Mouse (Mus musculus): ENCODE data around the gene Ace.

GRCm38 (mm10) chr11:105928171-105928570, 39.6 kb upstream of the Ace start:
- TF ChIP-seq CTCF (IDR thresholded peaks at IDR 0.05; ENCODE audit: extremely low read depth, insufficient read depth, insufficient read length, insufficient replicate concordance), result no peak
- TF ChIP-seq POLR2A (IDR thresholded peaks at IDR 0.05; ENCODE audit: low read depth, low read length), result no peak

Measured in spleen, adult 2 months (tissue).